Mouse (Mus musculus): ENCODE measurements around the gene BC004004.
A peak's percentile ranks its signal among the peaks of the same experiment; 100 is the strongest.
"Not testable (repeated sequence)": the region's sequence is repeated elsewhere in the genome, so short reads cannot be mapped to it uniquely, and the experiment has no call there.

Gene BC004004

GRCm38 (mm10) chr17:29268682-29269348, at the start of gene BC004004:
TSS of gene BC004004 (plus strand) at chr17:29268788.
- DNase-seq (ENCODE audit: low read depth) = peak; percentile 96

- DNase-seq (ENCODE audit: low read depth) = no peak
Observed at GRCm38 (mm10) chr17:29220631-29221030, 48.0 kb upstream of the BC004004 start.

- no peak for DNase-seq (ENCODE audit: low read depth)
Observed at GRCm38 (mm10) chr17:29231109-29231508, 37.5 kb upstream of the BC004004 start.

DNA sequence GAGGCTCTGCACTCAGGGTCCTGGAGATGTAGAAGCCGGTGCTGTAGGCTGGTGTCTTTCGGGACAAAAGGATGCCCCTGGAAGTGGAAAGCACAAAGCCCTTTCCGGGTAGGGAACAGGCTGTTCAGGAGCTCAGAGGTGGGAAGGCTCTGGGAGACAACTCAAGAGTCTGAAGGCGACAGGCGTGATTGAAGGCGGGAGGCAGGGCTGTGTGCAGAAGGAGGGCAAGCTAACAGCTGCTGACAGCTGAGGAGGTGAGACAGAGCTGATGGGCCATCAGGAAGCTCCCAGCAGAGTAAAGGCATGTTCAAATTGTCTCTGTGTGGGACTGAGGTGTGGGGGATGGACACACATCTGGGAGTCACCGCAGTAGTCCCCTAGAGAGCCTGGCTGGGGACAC, 32.5 kb upstream of the BC004004 start:
- DNase-seq (ENCODE audit: low read depth) = no peak

- DNase-seq (ENCODE audit: low read depth) = no peak
Observed at GRCm38 (mm10) chr17:29237267-29237771, 31.3 kb upstream of the BC004004 start.

DNA sequence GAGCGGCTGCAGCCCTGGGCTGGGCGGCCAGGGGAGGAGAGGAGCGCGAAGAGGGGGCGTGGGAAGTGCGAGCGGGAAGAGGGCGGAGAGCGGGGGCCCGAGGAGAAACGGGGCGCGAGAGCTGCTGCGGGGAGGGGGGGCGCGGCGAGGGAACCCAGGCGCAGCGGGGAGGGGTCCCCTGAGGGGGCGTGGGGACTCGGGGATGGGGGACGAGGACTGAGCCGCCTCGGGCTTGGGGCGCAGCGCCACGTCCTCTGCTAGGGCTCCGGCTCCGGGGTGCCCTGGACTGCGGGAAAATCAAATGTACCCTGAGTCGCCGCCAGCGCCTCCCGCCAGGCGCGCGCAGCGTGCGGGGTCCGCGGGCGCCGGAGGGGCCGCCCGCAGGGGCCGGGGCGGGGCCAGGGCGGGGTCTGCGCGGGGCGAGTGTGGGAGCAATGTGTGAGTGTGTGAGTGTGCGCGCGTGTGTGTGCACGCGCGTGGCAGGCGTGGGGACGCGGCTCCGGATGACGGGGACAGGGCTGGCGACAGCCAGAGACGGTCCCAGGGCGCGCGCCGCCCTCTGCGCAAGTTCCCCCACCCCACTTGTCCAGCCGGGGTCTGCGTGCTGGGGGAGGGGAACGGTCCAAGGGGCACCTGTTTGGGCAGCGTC, 30.7 kb upstream of the BC004004 start, which contains the start of gene Cpne5:
Gene Cpne5 (minus strand): TSS at position 396 of the 649 bp plus-strand sequence.
- no peak for DNase-seq (ENCODE audit: low read depth)

DNA sequence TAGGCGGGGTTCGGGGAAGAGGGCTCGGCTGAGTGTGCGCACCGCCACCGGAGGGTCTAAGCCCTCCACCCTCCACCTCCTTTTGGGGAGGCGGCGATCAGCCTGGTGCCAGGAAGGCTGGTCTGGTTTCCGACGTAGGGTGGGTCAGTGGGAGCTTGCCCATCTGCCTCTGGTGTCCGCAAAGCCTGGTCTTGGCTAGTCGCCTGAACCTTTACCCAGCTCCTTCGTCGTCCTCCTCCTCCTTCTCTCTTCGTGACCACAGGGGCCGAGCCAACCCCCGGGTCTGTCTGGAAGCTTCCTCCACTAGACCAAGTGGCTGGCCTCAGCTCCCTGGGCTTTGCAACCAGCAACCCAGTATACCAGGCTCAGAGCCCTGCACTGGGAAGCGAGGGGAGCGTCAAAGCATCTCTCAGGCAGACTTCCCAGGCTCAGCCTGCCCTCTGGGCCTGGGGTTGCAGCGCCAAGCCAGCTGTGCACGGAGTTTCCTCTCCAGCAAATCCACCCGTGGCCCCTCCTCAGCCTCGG, 30.1 kb upstream of the BC004004 start:
- DNase-seq (ENCODE audit: low read depth) = no peak

DNA sequence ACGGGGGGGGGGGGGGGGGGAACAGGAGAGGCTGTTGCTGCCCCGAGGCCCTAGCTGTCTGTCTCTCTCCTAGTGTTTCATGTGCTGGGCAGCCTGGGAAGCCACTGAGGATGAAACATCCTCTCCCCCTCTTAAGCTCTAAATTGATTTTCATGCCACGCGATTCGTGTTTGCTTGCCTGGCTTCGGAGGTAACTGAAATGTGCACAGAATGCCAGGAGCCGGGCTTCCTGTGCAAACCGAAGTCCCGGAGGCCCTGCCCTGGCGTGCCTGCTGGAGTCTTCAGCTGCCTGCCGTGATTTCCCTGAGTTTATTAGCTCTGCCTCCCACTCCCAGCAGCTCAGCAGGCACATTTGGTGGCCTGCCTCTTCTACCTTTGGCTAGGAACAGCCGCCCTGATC, 23.7 kb upstream of the BC004004 start:
- no peak for DNase-seq (ENCODE audit: low read depth)

- DNase-seq (ENCODE audit: low read depth) = no peak
Observed at GRCm38 (mm10) chr17:29245725-29246124, 22.9 kb upstream of the BC004004 start.

DNA sequence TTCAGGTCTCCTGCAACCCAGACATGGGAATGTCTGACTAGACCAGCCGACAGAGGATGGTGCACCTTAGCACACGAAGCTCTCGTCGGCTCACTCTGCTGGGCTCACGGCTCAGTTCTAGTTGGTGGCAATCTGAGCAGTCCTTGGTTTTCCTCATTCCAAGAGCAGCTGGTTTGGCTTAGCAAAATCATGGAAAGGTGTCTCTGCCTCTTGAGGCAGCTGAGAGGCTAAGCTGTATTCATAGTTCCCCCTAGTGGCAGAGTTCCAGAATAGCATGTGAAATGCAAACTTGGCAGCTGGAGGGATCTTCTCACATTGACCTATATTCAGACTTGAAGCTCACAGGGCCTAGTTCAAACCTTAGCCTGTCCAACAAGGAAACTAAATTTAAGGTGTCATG, 22.0 kb upstream of the BC004004 start:
- DNase-seq (ENCODE audit: low read depth) = peak; percentile 80

DNA sequence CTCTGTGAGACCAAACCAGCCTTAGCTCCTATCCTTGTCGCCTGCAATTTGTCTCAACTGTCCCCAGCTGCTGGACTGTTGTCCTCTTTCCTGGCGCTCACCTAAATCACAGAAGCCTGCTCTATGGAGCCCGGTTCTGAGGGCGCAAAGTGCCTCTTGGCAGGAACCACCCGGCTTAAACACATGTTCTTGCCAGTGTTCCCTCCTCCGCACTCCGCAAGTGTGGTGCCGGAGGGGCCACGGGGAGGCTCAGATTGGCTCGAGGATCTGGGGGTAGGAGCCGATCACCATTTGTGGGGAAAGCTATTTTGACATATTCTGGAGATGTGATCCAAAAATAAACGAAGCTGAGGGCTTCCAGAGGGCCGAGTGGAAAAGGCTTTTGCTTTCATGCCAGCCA, 20.7 kb upstream of the BC004004 start:
- no peak for DNase-seq (ENCODE audit: low read depth)

DNA sequence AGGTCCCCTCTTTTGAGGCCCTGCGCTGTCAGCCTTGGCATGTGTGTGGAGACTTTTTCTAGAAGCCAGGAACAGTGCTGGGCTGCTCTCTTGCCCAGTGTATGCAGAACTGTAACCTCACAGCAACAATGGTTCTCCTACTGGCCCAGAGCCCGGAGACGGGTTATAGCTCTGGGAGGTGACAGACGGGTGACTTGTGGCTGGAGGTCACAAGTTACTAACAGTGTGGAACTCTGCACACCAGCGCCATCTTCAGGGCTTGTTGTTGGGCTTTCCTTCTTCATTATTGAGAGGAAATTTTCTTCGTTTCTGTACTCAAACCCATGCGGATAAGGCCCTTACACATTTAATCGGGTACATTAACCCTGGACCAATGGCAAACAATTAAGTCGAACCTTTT, 19.1 kb upstream of the BC004004 start:
- peak; percentile 64 for DNase-seq (ENCODE audit: low read depth)

DNA sequence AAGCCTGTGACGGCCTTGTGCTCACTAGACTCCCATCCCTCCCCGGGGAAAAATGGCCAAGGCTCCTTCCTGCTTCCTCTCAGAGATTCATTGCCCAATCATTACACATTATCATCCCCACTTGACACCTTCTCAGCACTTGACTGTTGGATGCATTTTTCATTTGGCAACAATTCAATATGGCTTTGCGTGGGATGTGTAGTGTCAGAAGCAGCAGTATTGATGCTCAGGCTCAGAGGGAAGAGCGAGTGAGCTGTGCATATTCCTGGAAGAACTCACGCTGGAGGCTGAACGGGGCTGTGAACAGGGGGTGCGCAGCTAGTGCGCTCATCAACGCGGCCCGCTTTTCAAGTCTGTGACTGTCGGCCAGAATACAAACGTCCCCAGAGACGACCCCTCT, 17.6 kb upstream of the BC004004 start:
- DNase-seq (ENCODE audit: low read depth) = not testable (repeated sequence)

GRCm38 (mm10) chr17:29251608-29252390, 16.8 kb upstream of the BC004004 start:
- no peak for DNase-seq (ENCODE audit: low read depth)

DNA sequence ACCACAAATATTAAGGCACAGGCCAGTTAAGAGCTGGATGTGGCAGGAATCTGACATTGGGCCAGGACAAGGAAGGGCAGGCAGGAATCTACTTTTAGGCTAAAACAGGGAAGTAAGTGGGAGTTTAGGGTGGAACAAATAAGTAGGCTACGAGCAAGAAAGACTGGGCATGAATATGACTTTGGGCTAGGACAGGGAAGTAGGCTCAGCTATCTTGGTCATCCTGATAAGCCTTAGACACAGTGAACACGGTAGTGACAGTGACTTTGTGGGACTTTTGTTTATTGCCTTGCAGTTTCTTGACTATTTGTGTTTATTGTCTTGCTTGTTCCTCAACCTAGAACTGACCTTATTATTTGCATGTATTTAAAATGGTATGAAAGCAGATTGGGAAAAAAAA, 15.4 kb upstream of the BC004004 start:
- no peak for DNase-seq (ENCODE audit: low read depth)

DNA sequence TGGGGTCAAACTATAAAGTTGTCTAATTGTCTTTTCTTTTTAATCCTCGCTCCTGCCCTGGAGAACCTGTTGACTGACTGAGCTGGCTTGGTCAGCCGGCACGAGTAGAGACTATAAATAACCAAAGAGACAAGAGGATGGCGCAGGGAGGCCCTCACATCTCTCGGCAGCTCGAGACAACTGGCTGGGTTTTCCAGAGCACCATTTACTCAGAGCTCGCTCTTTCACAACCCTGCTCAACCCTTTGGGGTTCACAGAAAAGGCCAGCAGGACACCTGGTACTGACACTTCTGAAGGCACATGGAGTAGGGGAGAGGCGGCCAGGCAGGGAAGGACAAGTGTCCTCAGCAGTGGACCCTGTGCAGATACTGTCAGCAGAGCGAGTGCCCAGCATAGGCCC, 14.9 kb upstream of the BC004004 start:
- DNase-seq (ENCODE audit: low read depth) = no peak

DNA sequence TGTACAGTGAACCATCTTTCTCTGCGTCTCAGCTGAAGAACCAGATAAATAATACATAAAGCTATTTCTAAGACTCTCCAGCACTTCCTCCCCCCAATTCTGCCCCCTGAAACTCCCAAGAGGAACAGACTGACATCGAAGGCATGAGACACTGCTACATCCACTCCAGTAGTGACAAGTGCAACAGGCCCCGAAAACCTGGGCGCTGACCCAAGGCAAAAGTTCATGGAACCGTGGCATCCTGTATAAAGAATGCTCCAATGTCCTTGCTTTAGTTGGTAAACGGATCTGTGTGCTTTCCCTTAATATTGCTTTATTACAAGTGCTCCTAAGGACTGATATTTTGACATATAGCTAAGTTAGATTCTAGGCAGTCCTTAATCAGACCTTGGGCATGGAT, 13.8 kb upstream of the BC004004 start:
- DNase-seq (ENCODE audit: low read depth) = not testable (repeated sequence)

GRCm38 (mm10) chr17:29256507-29256906, 12.1 kb upstream of the BC004004 start:
- DNase-seq (ENCODE audit: low read depth) = no peak

DNA sequence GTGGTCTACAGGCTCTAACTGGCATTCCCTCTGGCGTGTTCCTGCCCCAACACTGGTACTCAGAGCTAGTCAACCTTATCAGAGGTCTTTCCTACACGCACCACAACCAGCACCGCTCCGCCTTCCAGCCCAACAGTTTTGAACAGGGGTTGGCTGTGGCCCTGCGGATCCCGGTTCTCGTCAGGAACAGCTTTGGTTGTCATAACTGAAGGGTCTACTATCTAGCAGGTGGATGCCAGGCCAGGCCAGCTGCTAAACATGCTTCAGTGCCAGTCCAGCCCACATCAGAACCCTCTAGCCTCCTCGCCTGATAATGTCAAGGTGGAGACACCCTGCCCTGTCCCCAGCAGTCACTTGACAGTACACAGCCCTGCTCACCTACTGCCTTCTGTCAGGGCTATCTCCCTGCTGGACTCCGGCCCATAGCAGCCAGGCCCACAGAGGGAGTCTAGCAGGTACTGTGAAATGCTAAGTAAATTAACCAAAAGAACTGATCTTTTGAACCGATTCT, 11.5 kb upstream of the BC004004 start:
- DNase-seq (ENCODE audit: low read depth) = no peak

- no peak for DNase-seq (ENCODE audit: low read depth)
Observed at GRCm38 (mm10) chr17:29258025-29258558, 10.5 kb upstream of the BC004004 start.

- no peak for DNase-seq (ENCODE audit: low read depth)
Observed at GRCm38 (mm10) chr17:29258921-29259320, 9.7 kb upstream of the BC004004 start.

- peak; percentile 92 for DNase-seq (ENCODE audit: low read depth)
Observed at GRCm38 (mm10) chr17:29259489-29259888, 9.1 kb upstream of the BC004004 start.
